Mouse (Mus musculus) effector memory CD4-positive, alpha-beta T cell, adult 7 months (primary cell): ENCODE data around the gene Ddx43. TPM values are rescaled to one million over a fixed set of nuclear protein-coding genes. Genes with fewer than 3 reads are reported as not detected.

Experiments
- polyA plus RNA-seq: library from polyadenylated mRNA; unstranded; fragments of 100-300 nt; shearing (Covaris generic); gene quantifications from one replicate; pipeline ENCODE4 v1.2.1, GENCODE M21; 2017

Ddx43 gene
- 6.7 TPM for polyA plus RNA-seq

GRCm38 (mm10) chr9:78395630-78396351 is at the start of gene Ddx43:
Ddx43 (plus strand) TSS chr9:78395777.

DNA sequence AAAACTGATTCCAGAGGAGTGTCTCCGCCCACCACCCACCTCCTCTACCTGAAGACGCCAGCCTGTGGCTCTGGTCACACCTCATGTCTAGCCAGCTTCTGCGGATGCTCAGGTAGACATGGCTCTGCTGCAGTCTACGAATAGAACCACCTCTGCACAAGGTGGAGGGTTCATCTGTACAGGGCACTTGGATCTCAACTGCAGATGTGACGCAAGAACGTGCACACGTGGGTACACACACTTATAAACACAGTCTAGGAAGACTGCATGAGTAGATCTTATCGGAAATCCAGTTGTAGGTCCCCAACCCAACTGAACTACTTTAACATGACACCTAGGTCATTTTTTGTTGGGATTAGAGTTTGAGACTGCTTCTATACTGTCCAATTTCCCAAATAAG is 40.0 kb upstream of the Ddx43 start, which contains the start of gene Gsta2:
Gene Gsta2, minus strand, starts transcription at position 178 of the 400 bp plus-strand sequence.

GRCm38 (mm10) chr9:78367959-78368358 is 27.6 kb upstream of the Ddx43 start, which contains the start of gene Dppa5a:
Dppa5a (minus strand) TSS chr9:78368177.

GRCm38 (mm10) chr9:78378113-78378785 is 17.3 kb upstream of the Ddx43 start, which contains the start of gene Ooep:
Ooep (minus strand) TSS chr9:78378725.

DNA sequence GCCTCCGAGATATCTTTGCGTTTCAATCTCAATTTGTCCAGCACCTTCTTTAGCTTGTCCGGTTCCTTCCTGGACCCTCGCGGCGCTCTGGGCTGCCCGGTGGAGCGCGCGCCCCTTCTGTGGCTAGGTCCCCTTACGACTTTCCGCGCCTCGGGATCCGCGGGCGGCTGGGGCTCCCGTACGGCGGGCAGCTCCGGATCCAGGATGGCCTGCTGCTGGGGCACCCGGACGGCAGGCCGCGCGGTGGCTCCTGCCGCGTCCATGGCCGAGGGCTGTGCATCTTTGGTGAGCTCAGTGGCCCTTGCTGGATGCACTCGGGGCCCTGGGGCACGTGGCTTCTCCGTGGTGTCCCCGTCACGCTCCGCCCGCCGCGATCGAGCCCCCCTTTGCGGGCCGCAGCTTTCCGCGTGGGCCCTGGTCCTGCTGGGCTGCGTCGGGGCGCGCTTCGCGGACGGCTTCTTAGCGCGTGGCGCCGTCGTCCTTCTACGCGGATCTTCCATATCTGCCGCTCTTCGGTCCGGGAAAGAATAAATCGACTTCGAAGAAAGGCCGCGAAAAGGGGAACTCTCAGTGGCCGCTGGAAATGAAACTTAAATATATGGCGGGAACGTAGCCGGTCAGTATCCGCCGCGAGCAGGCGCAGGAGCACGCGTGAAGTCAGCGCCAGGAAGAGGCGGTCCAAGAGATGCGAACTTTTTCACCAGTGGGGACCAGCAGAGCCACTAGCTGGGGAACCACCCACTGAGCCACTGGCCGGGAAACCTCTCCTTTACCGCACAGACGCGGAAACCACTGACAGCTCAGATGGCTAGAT is 47.2 kb downstream of the Ddx43 start, which contains the start of gene Cgas:
Gene Cgas, minus strand, starts transcription at position 659 of the 814 bp plus-strand sequence.

DNA sequence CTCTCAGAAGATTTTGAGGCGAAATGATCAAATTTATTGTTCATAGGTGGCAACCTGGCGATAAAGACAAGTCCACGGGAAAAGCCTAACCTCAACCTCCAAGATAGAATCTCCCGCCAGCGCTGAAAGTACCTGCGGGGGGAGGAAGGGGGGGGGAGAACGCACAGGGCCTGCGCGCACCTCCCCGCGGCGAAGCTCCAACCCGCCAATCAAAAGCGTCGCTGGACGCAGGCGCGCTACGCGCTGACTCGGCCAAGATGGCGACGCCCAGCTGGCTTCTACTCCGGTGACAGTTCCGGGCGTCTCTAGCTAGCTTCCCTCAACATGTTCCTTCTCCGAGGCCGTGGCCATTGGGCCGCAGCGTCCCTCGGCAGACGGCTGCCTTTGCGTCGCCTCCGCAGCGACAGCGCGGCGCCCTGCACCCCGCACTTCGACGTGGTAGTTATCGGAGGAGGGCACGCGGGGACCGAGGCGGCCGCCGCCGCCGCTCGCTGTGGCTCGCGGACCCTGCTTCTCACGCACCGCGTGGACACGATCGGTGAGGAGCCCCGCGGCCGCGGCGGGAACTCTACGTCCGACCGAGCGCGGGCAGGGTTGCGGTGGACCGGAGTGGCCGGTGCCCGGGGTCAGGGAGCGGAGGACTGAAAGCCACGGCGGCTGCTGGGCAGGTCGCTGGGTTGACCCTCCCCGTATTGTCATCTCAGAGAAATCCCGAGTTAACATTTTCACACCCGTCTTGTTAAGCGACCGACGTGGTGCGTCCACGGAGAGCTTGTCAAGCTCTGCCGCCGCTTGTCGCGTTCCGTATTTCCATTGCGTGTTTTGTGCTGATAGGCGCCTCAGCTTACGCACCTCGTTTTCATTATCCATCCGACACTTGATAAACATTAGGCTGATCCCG is 52.6 kb downstream of the Ddx43 start, which contains the start of the genes Mto1 and Gm17324:
Gene Mto1, plus strand, starts transcription at position 236 of the 901 bp plus-strand sequence.
Gene Gm17324, minus strand, starts transcription at position 814 of the 901 bp plus-strand sequence.

Other genes starting within 250 kb of the Ddx43 start
- gene Gsta4, start 213.0 kb upstream of the Ddx43 start, polyA plus RNA-seq = 2.4 TPM
- not detected for gene Gsta1, start 165.1 kb upstream of the Ddx43 start, polyA plus RNA-seq
- not detected for gene Gm3776, start 138.6 kb upstream of the Ddx43 start, polyA plus RNA-seq
- not detected for gene Gm10639, start 105.9 kb upstream of the Ddx43 start, polyA plus RNA-seq
- not detected for gene Omt2a, start 81.0 kb upstream of the Ddx43 start, polyA plus RNA-seq
- gene Omt2b, start 68.2 kb upstream of the Ddx43 start, polyA plus RNA-seq = not detected
- gene Gsta2, start 40.0 kb upstream of the Ddx43 start, polyA plus RNA-seq = not detected
- gene Dppa5a, start 27.6 kb upstream of the Ddx43 start, polyA plus RNA-seq = not detected
- not detected for gene Ooep, start 17.1 kb upstream of the Ddx43 start, polyA plus RNA-seq
- gene Cgas, start 47.5 kb downstream of the Ddx43 start, polyA plus RNA-seq = 2.5 TPM
- gene Mto1, start 52.4 kb downstream of the Ddx43 start, polyA plus RNA-seq = 17.3 TPM
- 1.2 TPM for gene Gm17324, start 53.0 kb downstream of the Ddx43 start, polyA plus RNA-seq
- 4,652 TPM for gene Eef1a1, start 93.4 kb downstream of the Ddx43 start, polyA plus RNA-seq
- 5.5 TPM for gene Slc17a5, start 192.3 kb downstream of the Ddx43 start, polyA plus RNA-seq
- gene Cd109, start 219.8 kb downstream of the Ddx43 start, polyA plus RNA-seq = 0.24 TPM